Mouse (Mus musculus) granulocyte monocyte progenitor cell, adult 5-6 weeks (primary cell): ENCODE data around the gene Pard6a. TPM values are rescaled to one million over a fixed set of nuclear protein-coding genes. Genes with fewer than 3 reads are reported as not detected.

Experiments
- ATAC-seq: replicated peaks from 2 replicates; pipeline ENCODE4 v1.8.0; 2016; ENCODE audit warnings: mild to moderate bottlenecking, moderate TSS enrichment, inconsistent platforms; ENCODE audit not compliant: poor library complexity, severe bottlenecking
- total RNA-seq, 2 experiments: library from RNA; stranded (forward) in 1 of 2; stranded (reverse) in 1 of 2; fragments of 200-712, 200-1000 nt in 1 of 2; fragments of >200 nt in 1 of 2; fragmentation: Nextera tagmentation in 1 of 2; gene quantifications; 2 replicates each; pipeline ENCODE4 v1.2.3; 2014 to 2017

Pard6a gene
- total RNA-seq, 2 experiments from 2014 or later, result 13.3 to 13.9 TPM

DNA sequence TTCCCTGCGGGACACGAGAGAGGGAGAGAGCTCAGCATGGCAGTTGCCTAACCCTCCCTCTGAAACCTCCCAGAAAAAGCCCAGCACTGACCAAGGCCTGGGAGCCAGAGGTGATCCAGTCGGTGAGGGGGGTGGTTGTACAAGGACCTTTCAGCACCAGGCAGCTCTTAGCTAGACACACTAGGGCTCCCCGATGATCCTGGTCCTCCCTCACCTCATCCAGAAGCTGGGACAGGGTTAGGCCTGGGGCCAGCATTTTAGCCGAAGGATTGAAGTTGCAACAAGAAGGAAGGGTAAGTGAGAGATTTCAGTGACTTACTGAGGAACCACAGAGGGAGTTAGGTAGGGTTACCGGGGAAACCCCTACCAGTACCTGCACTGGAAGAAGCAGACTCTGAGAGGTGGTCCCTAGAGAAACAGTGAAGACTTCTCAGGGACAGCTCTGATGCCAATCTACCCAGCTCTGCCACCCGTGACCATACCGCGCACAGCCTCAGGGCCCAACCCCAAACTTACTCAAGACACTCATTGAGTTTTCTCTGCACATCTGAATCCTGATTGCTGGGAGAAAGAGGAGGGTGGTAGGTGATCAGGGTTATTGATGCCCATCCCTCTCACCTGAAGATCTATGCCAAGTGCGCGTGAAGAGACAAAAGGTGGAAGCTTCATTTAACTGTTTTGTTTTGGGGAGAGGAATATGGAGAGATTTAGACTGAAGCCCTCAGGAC is 1.3 kb upstream of the Pard6a start:
- ATAC-seq, result no peak

DNA sequence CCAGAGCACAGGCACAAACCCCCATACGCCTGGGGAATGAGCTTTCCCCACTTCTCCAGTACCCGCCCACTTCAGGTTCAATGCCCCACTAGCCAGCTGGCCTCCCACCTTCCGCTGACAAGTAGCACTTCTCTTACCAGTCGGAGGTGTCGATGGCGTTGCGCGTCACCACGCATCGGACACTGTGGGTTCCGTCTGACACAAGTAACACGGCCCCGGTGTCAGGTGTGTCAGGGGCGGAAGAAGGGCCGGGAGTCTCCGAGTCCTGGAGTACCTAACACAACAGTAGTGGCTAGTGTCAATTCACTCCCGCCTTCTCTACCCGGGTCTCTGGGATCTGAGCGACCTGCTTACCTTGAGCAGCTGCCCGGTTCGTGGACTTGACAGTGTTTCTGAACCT is 382 bp upstream of the Pard6a start:
- ATAC-seq, result peak; percentile 72

DNA sequence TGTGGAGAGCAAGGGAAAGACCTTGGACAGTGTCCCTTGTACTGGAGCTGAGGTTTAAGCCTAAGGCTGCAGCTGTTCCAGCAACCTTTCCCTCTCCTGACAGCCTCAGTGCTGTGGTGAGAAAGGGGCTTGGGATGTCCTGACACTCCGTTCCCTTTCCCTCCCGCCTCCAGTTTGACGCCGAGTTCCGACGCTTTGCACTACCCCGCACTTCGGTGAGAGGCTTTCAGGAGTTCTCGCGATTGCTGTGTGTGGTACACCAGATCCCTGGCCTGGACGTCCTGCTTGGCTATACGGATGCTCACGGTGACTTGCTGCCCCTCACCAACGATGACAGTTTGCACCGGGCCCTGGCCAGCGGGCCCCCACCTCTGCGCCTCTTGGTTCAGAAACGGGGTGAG is 1.1 kb downstream of the Pard6a start:
- ATAC-seq, result no peak

DNA sequence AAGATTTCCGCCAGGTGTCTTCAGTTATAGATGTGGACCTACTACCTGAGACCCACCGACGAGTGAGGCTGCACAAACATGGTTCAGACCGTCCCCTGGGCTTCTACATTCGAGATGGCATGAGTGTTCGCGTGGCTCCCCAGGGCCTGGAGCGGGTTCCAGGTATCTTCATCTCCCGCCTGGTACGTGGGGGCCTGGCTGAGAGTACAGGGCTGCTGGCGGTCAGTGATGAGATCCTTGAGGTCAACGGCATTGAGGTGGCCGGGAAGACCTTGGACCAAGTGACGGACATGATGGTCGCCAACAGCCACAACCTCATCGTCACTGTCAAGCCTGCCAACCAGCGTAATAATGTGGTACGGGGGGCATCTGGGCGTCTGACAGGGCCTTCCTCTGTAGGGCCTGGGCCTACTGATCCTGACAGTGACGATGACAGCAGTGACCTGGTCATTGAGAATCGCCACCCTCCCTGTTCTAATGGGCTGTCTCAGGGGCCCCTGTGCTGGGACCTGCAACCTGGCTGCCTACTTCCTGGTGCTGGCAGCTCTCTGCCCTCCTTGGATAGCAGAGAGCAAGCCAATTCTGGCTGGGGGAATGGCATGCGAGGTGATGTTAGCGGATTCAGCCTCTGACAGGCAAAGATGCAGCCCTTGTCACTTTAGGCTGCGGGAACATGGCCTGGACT is 1.9 kb downstream of the Pard6a start:
- no peak for ATAC-seq

DNA sequence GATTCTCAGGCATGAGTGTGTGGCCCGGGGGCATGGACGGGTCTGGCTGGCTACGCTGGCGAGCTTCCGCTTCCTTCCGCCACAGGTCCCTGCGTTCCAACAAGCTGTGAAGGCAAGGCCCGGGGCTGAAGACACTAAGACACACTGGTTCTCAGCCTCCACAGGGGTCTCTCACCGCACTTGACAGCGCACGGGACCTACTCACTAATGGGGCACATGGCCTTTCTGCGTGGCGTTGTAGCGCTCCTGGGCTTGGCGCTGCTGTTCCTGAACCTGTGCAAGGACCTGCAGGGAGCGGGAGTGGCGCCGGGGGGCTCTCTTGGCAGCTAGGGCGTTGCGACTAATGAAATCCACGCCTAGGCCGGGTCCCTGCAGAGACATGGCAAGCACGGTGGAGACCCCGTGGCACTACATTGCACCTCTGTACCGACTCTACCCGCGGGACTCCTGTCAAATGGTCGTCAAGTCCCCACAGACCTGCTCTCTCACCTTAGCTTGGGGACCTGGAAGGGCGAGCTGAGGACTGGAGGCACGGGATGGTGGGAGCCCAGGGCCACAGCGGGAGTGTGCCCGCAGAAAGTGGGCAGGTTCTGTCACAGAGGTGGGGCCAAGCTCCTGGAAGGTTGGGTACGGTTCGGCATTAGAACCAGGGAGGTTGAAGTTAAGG is 3.3 kb downstream of the Pard6a start:
- ATAC-seq, result no peak

DNA sequence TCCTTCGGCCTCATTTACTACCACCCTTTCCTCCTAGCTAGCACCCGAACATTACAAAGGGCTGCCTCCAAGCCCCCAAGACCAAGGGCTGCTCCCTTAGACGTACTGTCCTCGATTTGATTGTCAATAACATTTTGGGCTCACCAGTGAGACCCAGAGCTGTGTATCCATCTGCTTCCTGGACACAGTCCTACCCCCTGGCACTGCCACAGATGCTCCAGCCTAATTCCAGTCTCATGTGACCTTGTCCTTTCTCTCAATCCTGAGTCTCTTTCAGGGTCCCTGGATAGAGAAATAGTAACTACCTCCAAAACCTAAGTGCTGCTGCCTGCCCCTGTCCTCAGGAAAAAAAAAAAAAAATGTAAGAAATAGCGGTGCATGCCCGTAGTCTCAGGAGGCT is 4.0 kb downstream of the Pard6a start:
- no peak for ATAC-seq

DNA sequence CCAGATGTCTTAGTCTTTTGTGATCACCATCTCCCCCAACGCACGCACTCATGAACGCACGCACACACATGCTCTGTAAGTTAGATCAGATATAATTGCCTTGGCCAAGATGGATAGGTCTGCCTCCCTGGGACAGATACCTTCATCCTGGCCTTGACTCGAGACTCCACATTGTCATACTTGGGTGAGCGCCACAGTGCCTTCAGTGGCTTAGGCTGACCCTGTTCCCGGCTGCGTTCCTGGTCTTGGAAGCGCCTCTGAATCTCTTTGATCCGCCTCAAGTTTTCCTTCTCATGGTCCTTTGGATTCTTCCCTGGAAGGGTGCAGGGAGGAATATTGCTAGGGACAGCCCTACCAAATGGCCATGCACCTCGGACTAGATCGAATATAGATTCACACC is 5.5 kb downstream of the Pard6a start:
- no peak for ATAC-seq

DNA sequence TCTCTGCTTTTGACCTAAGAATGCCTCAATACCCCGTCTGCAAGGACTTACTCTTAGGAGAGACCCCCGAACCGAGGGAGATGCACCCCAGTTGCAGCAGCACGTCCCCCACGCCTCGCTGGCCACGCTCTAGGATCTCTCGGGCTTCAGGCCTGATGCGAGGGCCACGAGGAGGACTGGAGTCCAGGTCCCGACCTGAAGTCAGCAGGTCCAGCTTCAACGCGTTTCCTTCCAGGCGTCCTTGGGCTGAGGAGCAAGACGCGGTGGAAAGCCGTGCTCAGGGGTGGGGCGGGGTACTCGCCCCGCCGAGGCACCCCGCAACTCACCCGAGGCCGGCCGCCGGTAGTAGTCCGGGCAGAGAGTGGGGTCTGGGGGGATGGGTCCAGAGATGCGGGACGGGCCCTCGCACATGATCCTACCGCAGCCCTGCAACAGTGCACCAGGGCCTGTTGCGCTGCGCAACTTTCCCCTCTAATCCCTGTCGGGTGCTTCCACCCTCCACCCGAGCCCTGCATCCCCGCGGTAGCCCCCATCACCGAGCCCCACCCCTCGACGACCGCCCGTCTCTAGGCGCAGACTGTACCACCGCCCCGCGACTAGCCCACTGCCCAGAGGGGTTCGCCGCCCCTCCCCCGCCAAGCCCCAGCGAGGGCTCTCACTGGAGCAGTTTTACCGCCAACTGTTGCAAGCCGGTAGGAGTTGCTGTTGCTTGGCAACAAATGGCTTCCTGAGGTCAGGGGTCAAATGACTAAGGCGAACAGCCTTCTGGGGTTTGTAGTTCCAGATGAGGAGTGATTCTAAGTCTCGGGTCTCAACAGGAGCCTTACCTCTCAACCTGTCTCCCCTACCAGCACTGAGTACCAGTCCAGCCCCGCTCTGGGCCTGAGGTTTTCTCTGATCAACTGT is 6.8 kb downstream of the Pard6a start, which contains the start of the genes 4933405L10Rik and Enkd1:
4933405L10Rik (plus strand) TSS at position 158 of the 906 bp plus-strand sequence.
Enkd1 (minus strand) TSS at position 713 of the 906 bp plus-strand sequence.
- ATAC-seq, result peak; percentile 90

DNA sequence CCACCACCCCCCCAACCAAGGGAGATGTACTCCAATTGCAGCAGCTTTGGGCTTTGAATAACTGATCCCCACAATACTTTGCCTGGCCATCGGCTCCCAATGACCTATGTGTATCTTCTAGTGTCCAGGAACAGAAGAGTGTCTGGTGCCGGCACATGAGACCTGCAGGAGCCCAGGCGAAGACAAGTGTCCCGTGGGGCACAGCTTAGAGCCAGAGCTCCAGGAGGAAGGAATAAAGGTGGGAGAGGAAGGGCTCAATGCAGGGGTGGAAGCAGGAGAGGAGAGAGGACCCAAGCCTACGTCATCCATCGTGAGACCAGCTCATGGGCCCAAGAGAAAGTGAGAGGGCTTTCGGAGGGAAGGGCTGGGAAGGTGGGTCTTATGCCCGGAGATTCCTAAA is 7.7 kb downstream of the Pard6a start:
- ATAC-seq, result no peak

DNA sequence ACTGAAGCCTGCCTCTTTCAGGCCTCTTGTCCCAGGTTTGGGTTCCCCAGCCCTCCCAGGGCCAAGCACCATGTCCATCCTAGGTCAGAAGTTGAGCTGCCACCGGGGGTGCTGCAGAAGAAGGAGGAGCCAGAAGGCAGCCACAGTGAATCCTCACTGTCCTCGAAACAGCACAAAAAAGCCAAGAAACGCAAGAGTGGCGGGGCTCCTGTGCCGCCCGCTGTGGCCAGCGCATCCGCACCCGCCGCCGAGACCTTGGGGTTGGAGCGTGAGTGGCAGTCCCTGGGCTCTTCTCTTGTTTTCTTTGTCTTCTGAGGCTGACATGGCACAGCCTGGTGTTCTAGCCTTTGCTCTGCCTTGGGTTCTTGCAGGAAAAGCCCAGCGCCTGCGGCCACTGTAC is 8.4 kb downstream of the Pard6a start:
- ATAC-seq, result no peak

DNA sequence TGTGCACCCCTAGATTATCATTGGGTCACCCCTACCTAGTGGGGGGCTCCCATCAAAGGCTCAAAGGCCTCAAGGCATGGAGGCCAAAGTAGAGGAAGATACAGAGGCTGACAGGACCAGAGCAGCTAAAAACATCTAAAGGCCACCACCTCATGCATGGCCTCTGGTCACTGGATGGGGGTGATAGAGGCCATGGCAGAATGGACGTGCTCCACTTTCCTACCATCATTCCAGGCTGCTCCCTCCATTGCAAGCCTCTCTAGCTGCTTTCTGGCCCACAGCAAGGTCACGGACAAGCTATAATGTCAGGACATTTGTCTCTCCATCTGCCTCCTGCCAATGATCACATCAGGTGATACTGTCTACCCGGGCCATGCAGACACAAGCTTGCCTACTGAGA is 11.3 kb downstream of the Pard6a start:
- no peak for ATAC-seq

DNA sequence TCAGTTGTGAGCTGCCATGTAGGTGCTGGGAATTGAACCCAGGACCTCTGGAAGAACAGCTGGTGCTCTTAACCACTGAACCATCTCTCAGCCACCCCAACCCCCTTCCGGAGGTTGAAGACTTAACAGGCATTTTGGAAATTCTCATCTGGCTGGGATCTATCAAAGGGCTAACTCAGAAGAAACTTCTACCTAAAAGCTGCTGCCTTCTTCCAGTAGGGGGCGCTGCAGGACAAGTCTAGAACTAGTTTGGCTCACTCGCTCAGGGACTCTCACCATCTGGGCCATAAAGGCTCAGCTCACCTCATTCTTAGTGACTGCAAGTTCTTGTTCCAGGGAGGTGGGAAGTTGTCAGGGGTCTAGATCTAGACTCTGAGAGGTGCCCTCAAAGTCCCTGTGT is 13.2 kb downstream of the Pard6a start:
- ATAC-seq, result peak; percentile 69

DNA sequence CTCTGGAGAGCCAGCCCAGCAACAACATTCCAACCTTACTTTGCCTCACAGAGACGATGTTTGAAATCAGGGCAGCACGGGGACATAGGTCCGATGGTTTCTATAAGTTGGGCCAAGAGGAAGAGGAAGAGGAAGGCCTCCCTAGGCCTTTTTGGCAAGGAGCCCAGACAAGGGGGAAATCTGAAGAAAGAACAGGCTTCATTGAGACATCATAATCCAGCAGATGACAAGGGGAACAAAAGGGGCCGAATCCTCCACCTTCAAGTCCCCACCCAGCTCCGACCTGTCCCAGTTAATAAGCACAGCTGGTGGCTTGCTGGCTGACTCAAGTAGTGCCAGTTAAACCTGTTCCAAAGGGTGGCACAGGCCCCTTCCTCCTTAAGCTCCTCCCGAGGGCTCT is 14.1 kb downstream of the Pard6a start:
- peak; percentile 77 for ATAC-seq

DNA sequence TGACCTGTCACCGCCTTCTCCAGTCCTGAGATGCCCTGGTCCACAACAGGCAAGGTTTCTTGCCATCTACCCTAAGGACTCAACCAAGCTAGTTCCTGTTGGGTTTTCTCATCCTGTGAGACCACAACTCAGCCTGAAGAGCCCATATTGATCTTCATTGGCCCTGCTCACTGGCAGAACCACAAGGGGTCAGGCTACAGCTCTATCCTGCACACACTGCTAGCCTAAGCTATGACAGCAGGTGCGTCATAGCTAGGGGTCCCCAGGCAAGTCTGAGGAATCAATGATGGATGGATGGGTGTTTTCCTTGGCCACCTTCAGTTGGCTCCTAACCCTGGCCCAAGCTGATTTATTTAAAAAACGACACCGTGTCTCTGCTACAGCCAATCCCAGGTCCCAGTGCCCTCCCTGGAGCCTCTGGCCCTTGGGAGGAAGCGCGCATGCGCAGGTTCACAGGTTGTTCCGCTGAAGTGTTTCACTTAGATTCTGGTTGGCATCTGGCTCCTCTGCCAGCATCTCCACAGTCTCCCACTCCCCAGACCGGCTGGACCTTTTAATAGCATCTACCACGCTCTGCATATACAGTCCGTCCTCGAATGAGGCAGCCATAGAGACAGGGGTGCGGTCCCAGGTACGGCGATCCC is 15.5 kb downstream of the Pard6a start:
- no peak for ATAC-seq

DNA sequence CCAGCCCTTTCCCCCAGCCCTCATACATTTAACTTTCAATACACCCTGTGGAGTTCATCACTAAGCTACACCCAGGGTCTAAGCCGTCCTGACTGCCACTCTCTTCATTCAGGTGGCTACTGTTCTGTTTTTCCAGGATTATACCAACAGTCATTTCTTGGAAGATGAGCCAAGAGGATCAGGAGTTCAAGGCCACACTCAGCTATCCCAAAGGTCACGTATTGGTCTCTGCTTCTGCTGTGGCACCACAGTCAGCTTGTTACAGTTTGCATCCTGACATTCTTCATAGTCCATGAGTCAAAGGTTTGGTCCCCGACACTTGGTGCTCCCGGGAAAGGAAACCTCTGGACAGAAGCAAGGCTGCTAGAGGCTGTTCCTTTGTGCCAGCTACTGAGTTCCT is 18.7 kb downstream of the Pard6a start:
- ATAC-seq, result no peak

DNA sequence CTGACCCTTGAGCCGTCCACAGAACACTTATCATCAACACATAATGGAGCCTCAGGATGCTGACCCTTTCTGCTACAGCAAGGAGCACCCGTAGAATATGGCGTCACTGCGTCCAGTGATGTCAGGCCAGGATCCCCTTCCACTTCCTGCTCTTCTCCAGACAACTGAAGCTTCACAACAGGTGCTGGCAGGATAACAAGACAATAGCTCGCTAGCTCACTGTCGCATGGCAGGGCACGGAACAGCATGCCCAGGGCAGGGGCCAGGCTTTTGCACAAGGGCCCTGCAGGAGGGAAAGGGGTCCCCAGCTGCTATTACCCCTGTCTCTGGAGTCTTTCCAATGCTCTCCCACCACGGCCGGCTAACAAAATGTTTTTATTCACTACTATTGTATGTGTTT is 21.9 kb downstream of the Pard6a start:
- no peak for ATAC-seq

DNA sequence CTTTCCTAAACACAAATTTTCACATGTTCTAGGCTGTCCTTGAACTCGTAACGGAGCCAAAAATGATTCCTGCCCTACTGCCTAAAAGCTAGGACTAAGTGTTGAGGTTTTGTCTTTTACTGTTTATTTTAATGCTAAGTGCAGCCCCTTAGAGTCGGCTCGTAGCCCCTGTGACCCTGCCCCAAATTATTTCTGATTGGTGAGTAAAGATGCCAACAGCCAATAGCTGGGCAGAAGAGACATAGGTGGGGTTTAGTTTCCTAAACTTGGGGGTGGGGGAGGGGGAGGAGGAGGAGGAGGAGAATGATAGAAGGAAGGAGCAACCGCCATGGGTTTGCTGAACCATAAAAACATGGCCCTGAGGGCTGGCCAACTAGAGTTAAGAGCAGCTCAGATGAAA is 24.8 kb downstream of the Pard6a start:
- ATAC-seq, result no peak

DNA sequence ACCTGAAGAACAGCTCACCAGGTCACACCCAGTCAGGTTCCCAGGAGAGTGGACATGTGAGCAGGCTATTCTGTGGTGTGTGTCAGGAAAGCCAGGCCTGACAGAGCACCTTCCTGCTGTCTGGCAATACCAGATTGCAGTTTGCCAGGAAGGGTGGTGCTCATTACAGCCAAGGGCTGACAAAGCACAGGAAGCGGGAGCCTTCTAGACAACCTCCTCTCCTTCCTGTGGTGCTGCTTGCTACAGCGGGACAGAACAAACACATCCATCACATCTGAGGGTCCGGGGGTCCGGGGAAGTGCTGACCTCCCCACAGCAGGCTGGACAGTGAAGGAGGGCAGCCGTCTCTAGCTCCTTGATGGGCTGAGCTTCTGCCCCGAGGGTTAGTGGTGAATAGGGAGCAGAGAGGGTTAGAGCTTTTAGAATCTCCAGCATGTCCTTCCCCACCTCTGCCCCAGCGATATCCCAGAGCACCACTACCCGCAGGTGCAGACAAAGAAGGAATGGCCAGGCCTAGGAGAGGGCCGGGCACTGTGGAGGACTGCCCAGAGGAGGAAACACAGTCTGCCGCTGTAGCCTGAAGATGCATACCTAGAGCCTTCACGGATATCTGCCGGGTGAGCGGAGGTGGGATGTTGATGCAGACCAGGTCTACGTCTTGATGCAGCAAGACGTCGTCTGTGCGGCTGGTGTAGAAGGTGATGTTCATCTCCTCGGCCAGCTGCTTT is 26.6 kb downstream of the Pard6a start:
- ATAC-seq, result peak; percentile 42

DNA sequence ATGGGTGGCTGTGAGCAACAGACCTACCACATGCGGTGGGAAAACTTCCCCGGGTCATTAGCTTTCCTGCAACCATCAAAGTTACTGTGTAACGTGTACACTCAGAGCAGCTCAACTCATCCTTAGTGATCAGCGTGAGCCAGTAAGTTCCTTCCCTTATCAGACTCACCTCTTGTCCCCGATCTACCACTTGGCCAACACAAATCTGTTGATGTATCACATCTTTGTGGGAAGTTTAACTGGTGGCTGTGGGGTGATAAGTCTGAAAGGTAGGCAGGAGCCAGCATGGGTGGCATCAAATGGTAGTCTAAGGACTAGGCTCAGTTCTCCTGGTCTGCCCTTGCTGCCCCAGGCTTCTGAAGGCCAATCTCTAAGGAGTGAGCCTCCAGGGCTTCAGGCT is 31.2 kb downstream of the Pard6a start:
- ATAC-seq, result no peak
